Mouse (Mus musculus): ENCODE results near the gene Olfr403. TPM values are rescaled to one million over a fixed set of nuclear protein-coding genes. Genes with fewer than 3 reads are reported as not detected.

Gene Olfr403
- polyA plus RNA-seq, 1 experiment from 2014 or later, result not detected

Other genes with a start within 250 kb of the Olfr403 start
- not detected in 2 replicates for gene Olfr23, start 249.6 kb upstream of the Olfr403 start, polyA plus RNA-seq (2015; fragmentation: Nextera tagmentation; extraction: Ambion mirVana)
- not detected in 2 replicates for gene Olfr397, start 225.4 kb upstream of the Olfr403 start, polyA plus RNA-seq (2015; fragmentation: Nextera tagmentation; extraction: Ambion mirVana)
- not detected in 2 replicates for gene Olfr398, start 195.8 kb upstream of the Olfr403 start, polyA plus RNA-seq (2015; fragmentation: Nextera tagmentation; extraction: Ambion mirVana)
- gene Olfr139, start 129.7 kb upstream of the Olfr403 start, polyA plus RNA-seq (2015; fragmentation: Nextera tagmentation; extraction: Ambion mirVana), result not detected in 2 replicates
- gene Olfr399, start 129.6 kb upstream of the Olfr403 start, polyA plus RNA-seq (2015; fragmentation: Nextera tagmentation; extraction: Ambion mirVana), result not detected in 2 replicates
- gene Zfp616, start 116.3 kb upstream of the Olfr403 start, polyA plus RNA-seq (2015; fragmentation: Nextera tagmentation; extraction: Ambion mirVana), result not detected in 2 replicates
- not detected in 2 replicates for gene Olfr401, start 72.5 kb upstream of the Olfr403 start, polyA plus RNA-seq (2015; fragmentation: Nextera tagmentation; extraction: Ambion mirVana)
- gene Olfr402, start 32.7 kb upstream of the Olfr403 start, polyA plus RNA-seq (2015; fragmentation: Nextera tagmentation; extraction: Ambion mirVana), result not detected in 2 replicates
- gene Olfr43, start 25.1 kb downstream of the Olfr403 start, polyA plus RNA-seq (2015; fragmentation: Nextera tagmentation; extraction: Ambion mirVana), result not detected in 2 replicates
- not detected in 2 replicates for gene Olfr406, start 73.6 kb downstream of the Olfr403 start, polyA plus RNA-seq (2015; fragmentation: Nextera tagmentation; extraction: Ambion mirVana)
- not detected in 2 replicates for gene Olfr59, start 97.5 kb downstream of the Olfr403 start, polyA plus RNA-seq (2015; fragmentation: Nextera tagmentation; extraction: Ambion mirVana)
- not detected in 2 replicates for gene Olfr410, start 151.8 kb downstream of the Olfr403 start, polyA plus RNA-seq (2015; fragmentation: Nextera tagmentation; extraction: Ambion mirVana)
- not detected in 2 replicates for gene Olfr411, start 166.4 kb downstream of the Olfr403 start, polyA plus RNA-seq (2015; fragmentation: Nextera tagmentation; extraction: Ambion mirVana)
- not detected in 2 replicates for gene Olfr412, start 175.8 kb downstream of the Olfr403 start, polyA plus RNA-seq (2015; fragmentation: Nextera tagmentation; extraction: Ambion mirVana)